Mouse (Mus musculus): ENCODE data around the gene Olfr557. TPM values are rescaled to one million over a fixed set of nuclear protein-coding genes. Genes with fewer than 3 reads are reported as not detected.

Gene Olfr557
- not detected for total RNA-seq (2023)

GRCm38 (mm10) chr7:102695358-102696125 lies at the start of gene Olfr557:
Gene Olfr557 (plus strand): TSS chr7:102695910.

GRCm38 (mm10) chr7:102658523-102658922 lies 37.2 kb upstream of the Olfr557 start, which contains the start of gene Olfr555:
Gene Olfr555 (plus strand): TSS chr7:102658823.

GRCm38 (mm10) chr7:102664599-102664998 lies 31.1 kb upstream of the Olfr557 start, which contains the start of gene Olfr556:
Gene Olfr556 (plus strand): TSS chr7:102664899.

GRCm38 (mm10) chr7:102686944-102687501 lies 8.7 kb upstream of the Olfr557 start, which contains the start of gene Trim68:
Gene Trim68 (minus strand): TSS chr7:102687327.

GRCm38 (mm10) chr7:102701915-102702314 lies 6.2 kb downstream of the Olfr557 start, which contains the start of gene Olfr558:
Gene Olfr558 (plus strand): TSS chr7:102702215.

GRCm38 (mm10) chr7:102718970-102719369 lies 23.3 kb downstream of the Olfr557 start, which contains the start of gene Olfr33:
Gene Olfr33 (minus strand): TSS chr7:102719070.

GRCm38 (mm10) chr7:102727391-102727790 lies 31.7 kb downstream of the Olfr557 start, which contains the start of gene Olfr559:
Gene Olfr559 (minus strand): TSS chr7:102727491.

Other genes starting within 250 kb of the Olfr557 start
- gene Olfr543, start 214.2 kb upstream of the Olfr557 start, total RNA-seq (2023), result not detected
- not detected for gene Olfr544, start 207.6 kb upstream of the Olfr557 start, total RNA-seq (2023)
- not detected for gene Olfr545, start 196.3 kb upstream of the Olfr557 start, total RNA-seq (2023)
- gene Olfr547, start 161.2 kb upstream of the Olfr557 start, total RNA-seq (2023), result not detected
- not detected for gene Olfr548-ps1, start 155.0 kb upstream of the Olfr557 start, total RNA-seq (2023)
- gene Olfr549, start 146.0 kb upstream of the Olfr557 start, total RNA-seq (2023), result not detected
- gene Trim21, start 130.4 kb upstream of the Olfr557 start, total RNA-seq (2023), result 49.0 TPM
- not detected for gene Olfr550, start 124.5 kb upstream of the Olfr557 start, total RNA-seq (2023)
- gene Olfr551, start 104.0 kb upstream of the Olfr557 start, total RNA-seq (2023), result not detected
- not detected for gene Olfr552, start 98.1 kb upstream of the Olfr557 start, total RNA-seq (2023)
- not detected for gene Olfr553, start 77.7 kb upstream of the Olfr557 start, total RNA-seq (2023)
- not detected for gene Olfr554, start 57.5 kb upstream of the Olfr557 start, total RNA-seq (2023)
- not detected for gene Olfr555, start 37.1 kb upstream of the Olfr557 start, total RNA-seq (2023)
- gene Olfr556, start 31.0 kb upstream of the Olfr557 start, total RNA-seq (2023), result not detected
- 11.6 TPM for gene Trim68, start 8.6 kb upstream of the Olfr557 start, total RNA-seq (2023)
- gene Olfr558, start 6.3 kb downstream of the Olfr557 start, total RNA-seq (2023), result not detected
- not detected for gene Olfr33, start 23.2 kb downstream of the Olfr557 start, total RNA-seq (2023)
- gene Olfr559, start 31.6 kb downstream of the Olfr557 start, total RNA-seq (2023), result not detected
- gene Olfr560, start 63.5 kb downstream of the Olfr557 start, total RNA-seq (2023), result not detected
- not detected for gene Olfr78, start 63.6 kb downstream of the Olfr557 start, total RNA-seq (2023)
- gene Olfr561, start 75.3 kb downstream of the Olfr557 start, total RNA-seq (2023), result not detected
- not detected for gene Olfr564, start 107.6 kb downstream of the Olfr557 start, total RNA-seq (2023)
- not detected for gene Olfr566, start 162.9 kb downstream of the Olfr557 start, total RNA-seq (2023)
- gene Olfr568, start 181.2 kb downstream of the Olfr557 start, total RNA-seq (2023), result not detected
- gene Olfr569, start 195.0 kb downstream of the Olfr557 start, total RNA-seq (2023), result not detected
- gene Olfr570, start 198.7 kb downstream of the Olfr557 start, total RNA-seq (2023), result not detected
- not detected for gene Olfr571, start 221.6 kb downstream of the Olfr557 start, total RNA-seq (2023)
- gene Olfr572, start 228.5 kb downstream of the Olfr557 start, total RNA-seq (2023), result not detected
- not detected for gene Olfr573-ps1, start 246.7 kb downstream of the Olfr557 start, total RNA-seq (2023)